Mouse (Mus musculus) bone marrow macrophage, adult 2 months (primary cell): ENCODE data around the gene Atp2c1.

Source experiments
- CTCF ChIP-seq: IDR thresholded peaks from 2 replicates; pipeline ENCODE4 v1.5.1; 2012; ENCODE audit warnings: low read depth, mild to moderate bottlenecking, low read length, moderate library complexity
- POLR2A ChIP-seq: IDR thresholded peaks from 2 replicates; pipeline ENCODE4 v1.6.1; 2012; ENCODE audit warnings: mild to moderate bottlenecking, low read depth, low read length, borderline replicate concordance

DNA sequence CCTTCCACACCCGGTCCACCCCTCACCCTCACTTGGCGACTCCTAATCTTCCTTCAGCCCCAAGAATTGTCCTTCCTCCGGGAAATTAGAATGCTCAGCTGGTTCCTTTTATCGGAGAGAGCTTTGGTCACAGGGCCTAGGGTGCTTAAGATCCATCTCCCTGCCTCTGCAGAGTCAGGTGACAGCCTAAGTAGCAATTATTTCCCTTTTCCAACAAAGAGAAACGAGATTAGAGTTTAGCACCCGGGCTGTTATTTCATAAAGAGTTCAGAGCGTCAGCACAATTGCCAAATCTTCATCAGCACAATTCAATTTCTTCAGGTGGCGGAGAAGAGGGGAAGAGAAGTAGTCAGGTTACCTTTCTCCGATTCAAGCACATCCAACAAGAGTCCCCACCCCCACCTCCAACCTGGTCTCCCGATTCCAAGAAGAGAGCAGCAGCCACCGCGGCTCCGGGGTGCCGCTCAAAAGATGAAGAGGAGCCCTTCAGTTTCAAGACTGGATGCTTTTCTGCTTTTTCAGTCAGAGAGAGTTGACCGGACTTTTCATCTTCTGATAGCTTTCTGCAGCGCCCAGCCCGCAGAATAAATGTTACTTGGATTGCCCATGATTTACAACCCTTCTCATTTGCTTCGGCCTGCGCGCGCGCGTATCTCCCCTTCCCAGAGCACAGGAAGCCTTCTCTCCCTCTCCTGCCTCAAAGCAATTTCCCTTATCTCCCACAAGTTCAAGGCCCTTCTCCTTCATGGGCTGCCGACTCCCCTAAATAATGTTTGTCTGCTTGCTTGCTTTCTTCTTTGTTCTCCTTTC, 26.7 kb upstream of the Atp2c1 start:
- TF ChIP-seq CTCF, result no peak
- no peak for TF ChIP-seq POLR2A
